Mouse (Mus musculus): ENCODE measurements around the gene Sdk2. TPM values are rescaled to one million over a fixed set of nuclear protein-coding genes. Genes with fewer than 3 reads are reported as not detected.

Sdk2 gene
- 3.6 and 6.3 TPM in 2 replicates for polyA plus RNA-seq (2014; fragmentation: Nextera tagmentation; extraction: Ambion mirVana)

DNA sequence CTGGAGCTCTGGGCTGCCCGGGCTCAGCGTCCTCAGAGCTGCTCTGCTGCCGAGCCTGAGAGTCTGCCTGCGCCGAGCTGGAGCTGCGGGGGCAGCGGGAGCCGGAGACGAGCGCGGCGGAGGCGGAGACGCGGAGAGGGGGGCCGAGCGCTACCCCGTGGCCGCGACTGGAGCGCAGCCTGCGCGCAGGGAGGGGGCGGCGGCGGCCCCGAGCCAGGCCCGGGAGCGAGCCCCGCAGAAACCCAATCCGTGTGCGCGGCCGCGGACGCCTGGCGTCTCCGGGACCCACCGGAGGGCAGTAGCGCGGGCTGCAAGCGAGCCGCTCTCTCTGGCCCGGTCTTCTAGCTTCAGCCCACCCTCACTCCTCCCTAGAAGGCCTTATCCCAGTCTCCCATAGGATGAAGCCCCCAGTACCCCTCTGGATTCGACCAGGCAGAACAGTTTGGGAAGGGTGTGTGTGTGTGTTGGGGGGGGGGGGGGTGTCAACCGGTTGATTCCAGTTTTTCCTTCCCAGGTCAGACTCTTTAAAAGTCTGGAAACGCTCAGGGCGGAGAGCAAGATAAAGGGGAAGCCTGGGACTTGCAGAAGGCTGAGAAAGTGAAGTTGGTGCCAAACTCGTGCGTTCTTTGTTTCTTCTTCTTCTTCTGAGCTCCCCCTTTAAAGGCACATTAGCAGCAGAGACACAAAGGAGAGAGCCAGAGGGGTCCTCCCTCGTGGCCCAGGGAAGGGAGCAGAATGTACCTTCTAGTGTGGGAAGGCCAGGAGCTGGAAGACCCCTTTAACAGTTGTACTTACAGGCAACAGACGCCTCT lies at the start of gene Sdk2:
TSS of gene Sdk2 (minus strand) at position 96 of the 812 bp plus-strand sequence.
- no peaks in the 10 kb centered on the region for H3K27me3 ChIP-seq (ENCODE audit: control insufficient read depth, insufficient read depth, low read length)
- peak; percentile 77 for ATAC-seq (ENCODE audit: low FRiP score)
- peak within 1 kb of the TSS; percentile 89 for H3K4me2 ChIP-seq (replicated peaks)
- no peaks in the 10 kb centered on the region for H3K9me3 ChIP-seq (ENCODE audit: control insufficient read depth, low read length)
- peak within 1 kb of the TSS; percentile 64 for H3K4me3 ChIP-seq (replicated peaks; ENCODE audit: low read length)
- H3K4me1 ChIP-seq (replicated peaks; ENCODE audit: control insufficient read depth, insufficient read depth, low read length), result peaks cover 41% of the 10 kb centered on the region
- peak within 1 kb of the TSS; percentile 86 for H3K27ac ChIP-seq
- WGBS, result 3% methylated on average over 36 of the region's 52 CpGs
- H3K9ac ChIP-seq, result peak within 1 kb of the TSS; percentile 74
- no peaks in the 10 kb centered on the region for H3K36me3 ChIP-seq (replicated peaks; ENCODE audit: control insufficient read depth, insufficient read depth)
- peak; percentile 74 for DNase-seq (ENCODE audit: low spot score)

- ATAC-seq (ENCODE audit: low FRiP score) (no peak), DNase-seq (ENCODE audit: low spot score) (no peak)
- Histone ChIP-seq H3K4me3 (replicated peaks; ENCODE audit: low read length) (no peak overlapping the region), H3K36me3 (replicated peaks; ENCODE audit: control insufficient read depth, insufficient read depth) (no peaks in the 10 kb centered on the region), H3K4me2 (replicated peaks) (no peak overlapping the region), H3K27ac (no peak overlapping the region), H3K9me3 (ENCODE audit: control insufficient read depth, low read length) (no peaks in the 10 kb centered on the region), H3K4me1 (replicated peaks; ENCODE audit: control insufficient read depth, insufficient read depth, low read length) (peaks cover 18% of the 10 kb centered on the region; the same call in 1 of the 2 replicates), H3K9ac (no peak overlapping the region), H3K27me3 (ENCODE audit: control insufficient read depth, insufficient read depth, low read length) (no peaks in the 10 kb centered on the region)
- WGBS, result 74% methylated on average over 13 of the region's 13 CpGs
Measured at GRCm38 (mm10) chr11:114115077-114115476, 48.2 kb upstream of the Sdk2 start.

DNA sequence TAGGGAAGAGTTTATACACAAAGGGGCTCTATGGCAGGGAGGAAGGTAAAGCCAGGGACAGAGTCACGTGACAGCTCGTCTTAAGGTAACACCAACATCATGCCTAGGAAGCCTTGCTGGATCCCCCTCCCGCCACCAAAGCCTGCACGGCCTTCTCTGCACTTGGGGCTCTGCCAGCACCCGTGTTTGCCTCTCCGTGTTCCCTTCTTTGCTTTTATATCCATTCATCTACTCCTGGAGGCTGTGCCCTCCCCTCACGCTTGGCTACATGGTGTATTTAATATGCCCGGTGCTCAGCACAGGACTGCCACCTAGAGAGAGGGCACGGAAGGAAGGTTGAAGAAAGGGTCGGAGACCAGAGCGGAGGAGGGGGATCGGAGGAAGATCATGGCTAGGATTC lies 47.8 kb upstream of the Sdk2 start:
- peaks cover 18% of the 10 kb centered on the region; the same call in 1 of the 2 replicates for H3K4me1 ChIP-seq (replicated peaks; ENCODE audit: control insufficient read depth, insufficient read depth, low read length)
- H3K4me3 ChIP-seq (replicated peaks; ENCODE audit: low read length), result no peak overlapping the region
- no peaks in the 10 kb centered on the region for H3K36me3 ChIP-seq (replicated peaks; ENCODE audit: control insufficient read depth, insufficient read depth)
- WGBS, result 70% methylated on average over 12 of the region's 12 CpGs
- no peak overlapping the region for H3K9ac ChIP-seq
- no peak overlapping the region for H3K4me2 ChIP-seq (replicated peaks)
- ATAC-seq (ENCODE audit: low FRiP score) (no peak), DNase-seq (ENCODE audit: low spot score) (no peak)
- no peaks in the 10 kb centered on the region for H3K9me3 ChIP-seq (ENCODE audit: control insufficient read depth, low read length)
- H3K27me3 ChIP-seq (ENCODE audit: control insufficient read depth, insufficient read depth, low read length), result no peaks in the 10 kb centered on the region
- no peak overlapping the region for H3K27ac ChIP-seq

- Histone ChIP-seq H3K4me3 (replicated peaks; ENCODE audit: low read length) (no peak overlapping the region), H3K9me3 (ENCODE audit: control insufficient read depth, low read length) (no peaks in the 10 kb centered on the region), H3K9ac (no peak overlapping the region), H3K36me3 (replicated peaks; ENCODE audit: control insufficient read depth, insufficient read depth) (no peaks in the 10 kb centered on the region), H3K4me2 (replicated peaks) (no peak overlapping the region), H3K27me3 (ENCODE audit: control insufficient read depth, insufficient read depth, low read length) (no peaks in the 10 kb centered on the region), H3K27ac (no peak overlapping the region), H3K4me1 (replicated peaks; ENCODE audit: control insufficient read depth, insufficient read depth, low read length) (0 out of 2 replicates have a peak, but pooled peaks cover 5% of the 10 kb centered on the region)
- DNase-seq (ENCODE audit: low spot score) (no peak), ATAC-seq (ENCODE audit: low FRiP score) (no peak)
- WGBS, result 19% methylated on average over 3 of the region's 3 CpGs
Measured at GRCm38 (mm10) chr11:114110851-114111250, 44.0 kb upstream of the Sdk2 start.

DNA sequence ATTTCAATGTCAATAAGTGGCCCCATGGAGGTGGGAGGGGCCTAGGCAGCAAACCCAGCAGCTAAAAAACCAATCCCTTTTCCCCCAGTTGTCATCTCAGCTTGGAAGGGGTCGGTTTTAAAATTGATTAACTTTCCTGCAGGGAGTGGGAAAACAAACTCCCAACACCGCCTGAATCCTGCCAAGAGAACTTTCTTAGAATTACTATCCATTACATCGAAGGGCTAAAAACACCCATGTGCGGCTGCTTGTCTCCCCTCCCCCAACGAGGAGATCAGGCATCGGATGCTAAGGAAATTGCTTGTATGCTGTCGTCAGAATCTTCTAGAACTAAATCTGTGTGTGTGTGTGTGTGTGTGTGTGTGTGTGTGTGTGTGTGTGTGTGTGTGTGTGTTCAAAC lies 26.8 kb upstream of the Sdk2 start:
- Histone ChIP-seq H3K4me1 (replicated peaks; ENCODE audit: control insufficient read depth, insufficient read depth, low read length) (no peaks in the 10 kb centered on the region), H3K27me3 (ENCODE audit: control insufficient read depth, insufficient read depth, low read length) (0 out of 2 replicates have a peak, but pooled peaks cover 3% of the 10 kb centered on the region), H3K36me3 (replicated peaks; ENCODE audit: control insufficient read depth, insufficient read depth) (no peaks in the 10 kb centered on the region), H3K4me2 (replicated peaks) (no peak overlapping the region), H3K27ac (no peak overlapping the region), H3K9ac (no peak overlapping the region), H3K9me3 (ENCODE audit: control insufficient read depth, low read length) (no peaks in the 10 kb centered on the region), H3K4me3 (replicated peaks; ENCODE audit: low read length) (no peak overlapping the region)
- ATAC-seq (ENCODE audit: low FRiP score) (no peak), DNase-seq (ENCODE audit: low spot score) (no peak)
- WGBS, result 61% methylated on average over 7 of the region's 7 CpGs

GRCm38 (mm10) chr11:114093175-114093574 lies 26.3 kb upstream of the Sdk2 start:
- Histone ChIP-seq H3K36me3 (replicated peaks; ENCODE audit: control insufficient read depth, insufficient read depth) (no peaks in the 10 kb centered on the region), H3K9me3 (ENCODE audit: control insufficient read depth, low read length) (no peaks in the 10 kb centered on the region), H3K9ac (no peak overlapping the region), H3K4me1 (replicated peaks; ENCODE audit: control insufficient read depth, insufficient read depth, low read length) (no peaks in the 10 kb centered on the region), H3K27me3 (ENCODE audit: control insufficient read depth, insufficient read depth, low read length) (0 out of 2 replicates have a peak, but pooled peaks cover 3% of the 10 kb centered on the region), H3K4me3 (replicated peaks; ENCODE audit: low read length) (no peak overlapping the region), H3K27ac (no peak overlapping the region), H3K4me2 (replicated peaks) (no peak overlapping the region)
- no peak for ATAC-seq (ENCODE audit: low FRiP score)
- 64% methylated on average over 7 of the region's 7 CpGs for WGBS
- no peak for DNase-seq (ENCODE audit: low spot score)

DNA sequence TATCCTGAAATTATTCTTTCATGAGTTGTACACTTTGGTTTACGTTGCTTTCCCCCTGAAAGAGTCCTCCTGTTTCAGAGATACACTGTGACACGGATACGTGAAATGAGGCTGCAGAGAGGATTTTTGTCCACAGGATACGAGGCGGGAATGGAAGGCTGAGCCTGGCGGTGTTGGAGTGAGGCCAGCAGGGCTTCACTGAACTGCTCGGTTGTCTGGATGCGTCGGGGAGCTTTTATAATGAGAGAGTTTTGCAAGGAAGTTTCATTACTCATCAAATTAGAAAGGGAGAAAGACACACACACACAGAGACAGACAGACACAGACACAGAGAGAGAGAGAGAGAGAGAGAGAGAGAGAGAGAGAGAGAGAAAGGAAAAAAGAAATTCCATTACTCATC lies 13.8 kb upstream of the Sdk2 start:
- no peak overlapping the region for H3K9ac ChIP-seq
- no peak overlapping the region for H3K4me2 ChIP-seq (replicated peaks)
- H3K27me3 ChIP-seq (ENCODE audit: control insufficient read depth, insufficient read depth, low read length), result no peaks in the 10 kb centered on the region
- 50% methylated on average over 9 of the region's 9 CpGs for WGBS
- peaks cover 7% of the 10 kb centered on the region for H3K9me3 ChIP-seq (ENCODE audit: control insufficient read depth, low read length)
- DNase-seq (ENCODE audit: low spot score) (peak; percentile 58), ATAC-seq (ENCODE audit: low FRiP score) (no peak)
- no peak overlapping the region for H3K27ac ChIP-seq
- 0 out of 2 replicates have a peak, but pooled peaks cover 2% of the 10 kb centered on the region for H3K4me1 ChIP-seq (replicated peaks; ENCODE audit: control insufficient read depth, insufficient read depth, low read length)
- H3K36me3 ChIP-seq (replicated peaks; ENCODE audit: control insufficient read depth, insufficient read depth), result no peaks in the 10 kb centered on the region
- H3K4me3 ChIP-seq (replicated peaks; ENCODE audit: low read length), result no peak overlapping the region

GRCm38 (mm10) chr11:114072644-114073043 lies 5.8 kb upstream of the Sdk2 start:
- DNase-seq (ENCODE audit: low spot score) (no peak), ATAC-seq (ENCODE audit: low FRiP score) (no peak)
- Histone ChIP-seq H3K27ac (no peak overlapping the region), H3K9me3 (ENCODE audit: control insufficient read depth, low read length) (peaks cover 8% of the 10 kb centered on the region), H3K27me3 (ENCODE audit: control insufficient read depth, insufficient read depth, low read length) (no peaks in the 10 kb centered on the region), H3K4me1 (replicated peaks; ENCODE audit: control insufficient read depth, insufficient read depth, low read length) (peaks cover 9% of the 10 kb centered on the region; the same call in 1 of the 2 replicates), H3K4me2 (replicated peaks) (no peak overlapping the region), H3K36me3 (replicated peaks; ENCODE audit: control insufficient read depth, insufficient read depth) (no peaks in the 10 kb centered on the region), H3K9ac (no peak overlapping the region), H3K4me3 (replicated peaks; ENCODE audit: low read length) (no peak overlapping the region)
- 80% methylated on average over 10 of the region's 10 CpGs for WGBS

- WGBS, result 35% methylated on average over 8 of the region's 8 CpGs
- Histone ChIP-seq H3K36me3 (replicated peaks; ENCODE audit: control insufficient read depth, insufficient read depth) (no peaks in the 10 kb centered on the region), H3K9ac (no peak overlapping the region), H3K9me3 (ENCODE audit: control insufficient read depth, low read length) (peaks cover 8% of the 10 kb centered on the region), H3K27me3 (ENCODE audit: control insufficient read depth, insufficient read depth, low read length) (no peaks in the 10 kb centered on the region), H3K4me2 (replicated peaks) (no peak overlapping the region), H3K4me3 (replicated peaks; ENCODE audit: low read length) (no peak overlapping the region), H3K27ac (no peak overlapping the region), H3K4me1 (replicated peaks; ENCODE audit: control insufficient read depth, insufficient read depth, low read length) (peaks cover 9% of the 10 kb centered on the region; the same call in 1 of the 2 replicates)
- ATAC-seq (ENCODE audit: low FRiP score) (no peak), DNase-seq (ENCODE audit: low spot score) (no peak)
Measured at GRCm38 (mm10) chr11:114071998-114072397, 5.2 kb upstream of the Sdk2 start.
